Mouse (Mus musculus) intestine, postnatal 0 days (tissue): ENCODE results near the gene Col6a3. TPM values are rescaled to one million over a fixed set of nuclear protein-coding genes. Genes with fewer than 3 reads are reported as not detected.

ENCODE experiments used
- ATAC-seq: fragments of 200-750 bp; cut with Nextera tagmentation; 2 replicates; pipeline ENCODE4 v1.8.0; 2017; ENCODE audit warnings: mild to moderate bottlenecking, moderate TSS enrichment, moderate library complexity
- H3K27ac ChIP-seq: fragments of 300-500 bp; sonication (generic); 2 replicates; pipeline ENCODE4 v1.5.1; 2014; ENCODE audit warnings: mild to moderate bottlenecking, low read depth, low read length, moderate library complexity
- H3K27me3 ChIP-seq: fragments of 300-500 bp; sonication (generic); replicated peaks from 2 replicates; pipeline ENCODE4 v1.6.1; 2014; ENCODE audit warnings: low read length, mixed read lengths; ENCODE audit not compliant: control insufficient read depth, insufficient read depth
- H3K36me3 ChIP-seq: fragments of 300-500 bp; sonication (generic); 2 replicates; pipeline ENCODE4 v1.6.1; 2014; ENCODE audit warnings: mild to moderate bottlenecking, moderate library complexity; ENCODE audit not compliant: control insufficient read depth, insufficient read depth
- H3K4me1 ChIP-seq: fragments of 300-500 bp; sonication (generic); replicated peaks from 2 replicates; pipeline ENCODE4 v1.6.1; 2014; ENCODE audit warnings: antibody characterized with exemption, low read length, mixed read lengths; ENCODE audit not compliant: control insufficient read depth, insufficient read depth
- H3K4me2 ChIP-seq: fragments of 300-500 bp; sonication (generic); replicated peaks from 2 replicates; pipeline ENCODE4 v1.6.1; 2014; ENCODE audit warnings: low read depth, mild to moderate bottlenecking, moderate library complexity
- H3K4me3 ChIP-seq: fragments of 300-500 bp; sonication (generic); 2 replicates; pipeline ENCODE4 v1.5.1; 2014; ENCODE audit warnings: low read depth, low read length
- H3K9ac ChIP-seq: fragments of 300-500 bp; sonication (generic); 2 replicates; pipeline ENCODE4 v1.6.1; 2014; ENCODE audit warnings: mild to moderate bottlenecking, low read depth, low read length
- H3K9me3 ChIP-seq: fragments of 300-500 bp; sonication (generic); 2 replicates; pipeline ENCODE4 v1.6.1; 2016; ENCODE audit warnings: mixed run types; ENCODE audit not compliant: control insufficient read depth
- CTCF ChIP-seq: sonication (generic); IDR thresholded peaks from 2 replicates; pipeline ENCODE4 v1.5.1; 2016; ENCODE audit warnings: low read depth, mild to moderate bottlenecking, control low read depth, antibody characterized with exemption, moderate library complexity
- WGBS: fragments of 180-500 bp; shearing (Covaris S2); extraction: QIAGEN DNeasy Blood & Tissue Kit; methylation state at CpG from one replicate; pipeline ENCODE4 v1.1.7; 2014; 5-methylcytosine and 5-hydroxymethylcytosine counted together
- polyA plus RNA-seq: library from polyadenylated mRNA; unstranded; fragments of >200 nt; fragmentation: Nextera tagmentation; extraction: Ambion mirVana; gene quantifications from 2 replicates; pipeline ENCODE4 v1.2.1, GENCODE M21; 2015

The Col6a3 gene
- polyA plus RNA-seq, 1 experiment from 2014 or later: 33.3 TPM

- no peak for ATAC-seq
- Histone ChIP-seq H3K27me3 (no peaks in the 10 kb centered on the region), H3K36me3 (no peaks in the 10 kb centered on the region), H3K4me1 (no peaks in the 10 kb centered on the region), H3K4me2 (no peak overlapping the region), H3K9me3 (no peaks in the 10 kb centered on the region), H3K4me3 (no peak overlapping the region), H3K9ac (no peak overlapping the region), H3K27ac (no peak overlapping the region)
- TF ChIP-seq CTCF: no peak
- 49% methylated on average over 2 of the region's 2 CpGs for WGBS
Measured at GRCm38 (mm10) chr1:90716258-90716657, 127.5 kb downstream of the Col6a3 start.

Other genes starting within 250 kb of the Col6a3 start
- gene Cops8, start 241.0 kb downstream of the Col6a3 start, polyA plus RNA-seq: 49.7 and 51.9 TPM in 2 replicates
- 3.0 and 3.4 TPM in 2 replicates for gene Mlph, start 71.1 kb upstream of the Col6a3 start, polyA plus RNA-seq
- gene Prlh, start 109.1 kb upstream of the Col6a3 start, polyA plus RNA-seq: not detected in 2 replicates
- 75.4 and 93.3 TPM in 2 replicates for gene Rab17, start 125.7 kb upstream of the Col6a3 start, polyA plus RNA-seq
- 79.2 and 85.3 TPM in 2 replicates for gene Lrrfip1, start 154.8 kb upstream of the Col6a3 start, polyA plus RNA-seq